In the genomic region with DNA sequence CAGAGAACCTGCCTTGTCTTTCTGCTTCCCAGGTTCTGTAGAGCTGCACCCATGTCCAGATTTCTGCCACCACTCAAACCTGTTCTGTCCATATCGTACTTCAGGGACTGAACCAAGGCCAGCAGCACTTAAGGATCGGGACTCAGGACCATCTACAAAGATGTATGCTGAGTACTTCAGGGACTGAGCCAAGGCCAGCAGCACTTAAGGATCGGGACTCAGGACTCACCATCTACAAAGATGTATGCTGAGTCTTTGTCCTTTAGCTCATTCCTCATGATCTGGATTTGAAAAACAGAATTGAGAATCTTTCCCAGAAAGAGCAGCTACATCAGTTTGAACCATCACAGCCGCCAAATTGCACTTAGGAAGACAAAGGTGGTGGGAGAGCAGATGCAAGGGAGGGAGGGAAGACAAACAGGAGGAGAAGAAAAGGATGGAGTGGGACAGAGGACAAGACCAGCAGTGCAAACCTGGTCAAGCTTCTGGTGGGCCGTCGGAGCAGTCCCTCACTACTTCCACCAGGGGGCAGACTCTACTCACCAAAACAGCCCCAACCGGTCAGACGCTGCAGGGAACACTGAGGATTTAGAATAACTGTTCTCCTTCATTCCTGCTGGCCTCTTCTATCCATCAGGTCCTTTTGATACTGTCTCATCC, we compare ENCODE assay signal across 7 mouse cellular contexts. TPM values are rescaled to one million over a fixed set of nuclear protein-coding genes. Genes with fewer than 3 reads are reported as not detected.
DNase-seq lines count a peak whose midpoint lies in the region; ATAC-seq and TF ChIP-seq lines count a peak whose summit lies in the region.

No protein-coding gene starts in this region.

- no peak overlapping the region for H3K4me3 ChIP-seq in intestine, postnatal 0 days (ENCODE audit: low read depth, low read length)
- no peak overlapping the region for H3K4me3 ChIP-seq in midbrain, embryonic 14.5 days (replicated peaks; ENCODE audit: low read depth, low read length)

- H3K4me2 ChIP-seq in intestine, postnatal 0 days (replicated peaks; ENCODE audit: low read depth) = no peak overlapping the region
- H3K4me2 ChIP-seq in midbrain, embryonic 14.5 days (ENCODE audit: low read length) = no peak overlapping the region

- ATAC-seq in intestine, postnatal 0 days = no peak
- peak; percentile 50; the same call in 1 of the 2 replicates for ATAC-seq in midbrain, embryonic 14.5 days (ENCODE audit: low FRiP score, low TSS enrichment)

- WGBS in intestine, postnatal 0 days = 27% methylated on average over 8 of the region's 8 CpGs
- 31% methylated on average over 8 of the region's 8 CpGs for WGBS in midbrain, embryonic 14.5 days

- no peaks in the 10 kb centered on the region for H3K9me3 ChIP-seq in intestine, postnatal 0 days (ENCODE audit: control insufficient read depth)
- no peaks in the 10 kb centered on the region for H3K9me3 ChIP-seq in midbrain, embryonic 14.5 days (ENCODE audit: control insufficient read depth, low read length)

- H3K36me3 ChIP-seq in intestine, postnatal 0 days (ENCODE audit: control insufficient read depth, insufficient read depth) = no peaks in the 10 kb centered on the region
- no peaks in the 10 kb centered on the region for H3K36me3 ChIP-seq in midbrain, embryonic 14.5 days (ENCODE audit: control insufficient read depth, insufficient read depth, low read length)

- peak; percentile 96 for TF ChIP-seq CTCF in intestine, postnatal 0 days (IDR thresholded peaks at IDR 0.05; ENCODE audit: low read depth)

- peak; percentile 57 to 90 for DNase-seq in adrenal gland, adult (ENCODE audit: inconsistent age in 2 of 2, low spot score in 1 of 2)
- DNase-seq in cerebellum, postnatal 36 days = peak; percentile 77 to 82
- peak; percentile 72 for DNase-seq in gastrocnemius, adult 18-20 months (ENCODE audit: low spot score)
- peak; percentile 75 to 83 for DNase-seq in left cerebral cortex, postnatal 14 days (ENCODE audit: low spot score in 2 of 2)
- DNase-seq in midbrain, embryonic 14.5 days = peak; percentile 93
- DNase-seq in spleen, adult 18-20 months = peak; percentile 9 to 36

- H3K27me3 ChIP-seq in intestine, postnatal 0 days (replicated peaks; ENCODE audit: control insufficient read depth, insufficient read depth, low read length) = no peaks in the 10 kb centered on the region
- H3K27me3 ChIP-seq in midbrain, embryonic 14.5 days (ENCODE audit: control insufficient read depth, insufficient read depth, low read length) = no peaks in the 10 kb centered on the region

- H3K4me1 ChIP-seq in intestine, postnatal 0 days (replicated peaks; ENCODE audit: control insufficient read depth, insufficient read depth, low read length) = no peaks in the 10 kb centered on the region
- H3K4me1 ChIP-seq in midbrain, embryonic 14.5 days (ENCODE audit: control insufficient read depth, insufficient read depth, low read length) = 0 out of 2 replicates have a peak, but pooled peaks cover 5% of the 10 kb centered on the region

- H3K9ac ChIP-seq in intestine, postnatal 0 days (ENCODE audit: low read depth, low read length) = no peak overlapping the region
- H3K9ac ChIP-seq in midbrain, embryonic 14.5 days (replicated peaks; ENCODE audit: low read length) = no peak overlapping the region

- no peak overlapping the region for H3K27ac ChIP-seq in intestine, postnatal 0 days (ENCODE audit: low read depth, low read length)
- no peak overlapping the region for H3K27ac ChIP-seq in midbrain, embryonic 14.5 days (replicated peaks; ENCODE audit: low read depth, low read length)

- intact Hi-C loops in left cerebral cortex, postnatal 14 days (cut with DNase I) = loop anchor here (1.0 to 2.0 kb wide), 3 partner anchors 127 to 490 kb away; no protein-coding TSS in a partner anchor

RNA-seq across cellular contexts. Expression of a gene that starts 24.7 kb away (rescaled TPM):
- total RNA-seq in gastrocnemius, adult 18-20 months (2021) = not detected
- polyA plus RNA-seq in intestine, postnatal 0 days (2015; fragmentation: Nextera tagmentation; extraction: Ambion mirVana) = not detected in 2 replicates
- not detected for total RNA-seq in left cerebral cortex, postnatal 14 days (2021)
- polyA plus RNA-seq in midbrain, embryonic 14.5 days (2014; fragmentation: Nextera tagmentation; extraction: Ambion mirVana) = 0.37 and 0.57 TPM in 2 replicates

Comparison
In these comparisons a context has a peak if more than half of its experiments do, and no peak if none do; other contexts are left out.
1. DNase-seq: peak in every context shown above with its lines; median percentile 93 in midbrain, embryonic 14.5 days; 80 in cerebellum, postnatal 36 days; 79 in left cerebral cortex, postnatal 14 days; 74 in adrenal gland, adult; 72 in gastrocnemius, adult 18-20 months; 22 in spleen, adult 18-20 months.